Mouse (Mus musculus) embryonic facial prominence, embryonic 10.5 days (tissue): ENCODE measurements at regions not wholly inside any gene's neighbourhood (a gene's known extent, or its start where the extent isn't known, plus 50 kb on each side); places are given as distances from the start of the nearest gene placed in this dataset.

Source experiments
- DNase-seq: peaks from one replicate; pipeline ENCODE4 v3.0.0-alpha.2; 2017; ENCODE audit warnings: low spot score
- H3K27ac ChIP-seq: fragments of 300-500 bp; sonication (generic); replicated peaks from 2 replicates; pipeline ENCODE4 v1.5.1; 2016; ENCODE audit warnings: mild to moderate bottlenecking
- H3K27me3 ChIP-seq: fragments of 300-500 bp; sonication (generic); replicated peaks from 2 replicates; pipeline ENCODE4 v1.6.1; 2016; ENCODE audit warnings: low read depth, mild to moderate bottlenecking; ENCODE audit not compliant: poor library complexity, severe bottlenecking
- H3K36me3 ChIP-seq: fragments of 300-500 bp; sonication (generic); replicated peaks from 2 replicates; pipeline ENCODE4 v1.6.1; 2016; ENCODE audit warnings: mild to moderate bottlenecking, moderate library complexity
- H3K4me1 ChIP-seq: fragments of 300-500 bp; sonication (generic); 2 replicates; pipeline ENCODE4 v1.6.1; 2016
- H3K4me3 ChIP-seq: fragments of 300-500 bp; sonication (generic); 2 replicates; pipeline ENCODE4 v1.5.1; 2016; ENCODE audit warnings: mild to moderate bottlenecking, moderate library complexity
- H3K9me3 ChIP-seq: fragments of 300-500 bp; sonication (generic); 2 replicates; pipeline ENCODE4 v1.6.1; 2016; ENCODE audit warnings: mild to moderate bottlenecking
- WGBS: fragments of 180-500 bp; shearing (Covaris S2); methylation state at CpG from one replicate; pipeline ENCODE4 v1.1.7; 2016; 5-methylcytosine and 5-hydroxymethylcytosine counted together

GRCm38 (mm10) chr14:58786791-58787491 is 355.8 kb downstream of the 1700129C05Rik start:
- no peaks in the 10 kb centered on the region for H3K36me3 ChIP-seq
- H3K4me1 ChIP-seq = peaks cover 6% of the 10 kb centered on the region; the same call in 1 of the 2 replicates
- H3K9me3 ChIP-seq = no peaks in the 10 kb centered on the region
- no peak overlapping the region for H3K27ac ChIP-seq
- WGBS = 85% methylated on average over 4 of the region's 4 CpGs
- H3K27me3 ChIP-seq = no peaks in the 10 kb centered on the region
- H3K4me3 ChIP-seq = no peak overlapping the region
- peak; percentile 19 for DNase-seq

GRCm38 (mm10) chr14:58783201-58783600 is 359.5 kb downstream of the 1700129C05Rik start:
- peaks cover 6% of the 10 kb centered on the region; the same call in 1 of the 2 replicates for H3K4me1 ChIP-seq
- H3K27ac ChIP-seq = no peak overlapping the region
- H3K4me3 ChIP-seq = no peak overlapping the region
- no peaks in the 10 kb centered on the region for H3K36me3 ChIP-seq
- 73% methylated on average over 1 of the region's 1 CpGs for WGBS
- no peak for DNase-seq
- no peaks in the 10 kb centered on the region for H3K9me3 ChIP-seq
- no peaks in the 10 kb centered on the region for H3K27me3 ChIP-seq

GRCm38 (mm10) chr14:58780306-58780705 is 362.4 kb downstream of the 1700129C05Rik start:
- no peak for DNase-seq
- H3K36me3 ChIP-seq = no peaks in the 10 kb centered on the region
- H3K27ac ChIP-seq = no peak overlapping the region
- no peaks in the 10 kb centered on the region for H3K9me3 ChIP-seq
- no peak overlapping the region for H3K4me3 ChIP-seq
- no peaks in the 10 kb centered on the region for H3K27me3 ChIP-seq
- 90% methylated on average over 4 of the region's 4 CpGs for WGBS
- peaks cover 3% of the 10 kb centered on the region; the same call in 1 of the 2 replicates for H3K4me1 ChIP-seq

GRCm38 (mm10) chr14:58778675-58779074 is 364.0 kb downstream of the 1700129C05Rik start:
- H3K9me3 ChIP-seq = no peaks in the 10 kb centered on the region
- 79% methylated on average over 4 of the region's 4 CpGs for WGBS
- H3K4me1 ChIP-seq = peaks cover 3% of the 10 kb centered on the region; the same call in 1 of the 2 replicates
- H3K36me3 ChIP-seq = no peaks in the 10 kb centered on the region
- no peak overlapping the region for H3K4me3 ChIP-seq
- H3K27me3 ChIP-seq = no peaks in the 10 kb centered on the region
- DNase-seq = no peak
- H3K27ac ChIP-seq = no peak overlapping the region

GRCm38 (mm10) chr14:58761291-58761690 is 381.4 kb downstream of the 1700129C05Rik start:
- no peaks in the 10 kb centered on the region for H3K27me3 ChIP-seq
- no peak overlapping the region for H3K27ac ChIP-seq
- no peak overlapping the region for H3K4me3 ChIP-seq
- DNase-seq = no peak
- H3K36me3 ChIP-seq = no peaks in the 10 kb centered on the region
- no peaks in the 10 kb centered on the region for H3K4me1 ChIP-seq
- no peaks in the 10 kb centered on the region for H3K9me3 ChIP-seq
- WGBS = 91% methylated on average over 2 of the region's 2 CpGs

GRCm38 (mm10) chr14:58759759-58760158 is 382.9 kb downstream of the 1700129C05Rik start:
- 88% methylated on average over 4 of the region's 4 CpGs for WGBS
- DNase-seq = no peak

GRCm38 (mm10) chr14:58753781-58754180 is 388.9 kb downstream of the 1700129C05Rik start:
- Histone ChIP-seq H3K27ac (no peak overlapping the region), H3K4me1 (no peaks in the 10 kb centered on the region), H3K27me3 (no peaks in the 10 kb centered on the region), H3K9me3 (no peaks in the 10 kb centered on the region), H3K4me3 (no peak overlapping the region), H3K36me3 (no peaks in the 10 kb centered on the region)
- WGBS = 93% methylated on average over 7 of the region's 7 CpGs
- DNase-seq = no peak

More at GRCm38 (mm10) chr14:58759759-58760158, 382.9 kb downstream of the 1700129C05Rik start:
- Histone ChIP-seq H3K36me3 (no peaks in the 10 kb centered on the region), H3K4me1 (no peaks in the 10 kb centered on the region), H3K9me3 (no peaks in the 10 kb centered on the region), H3K4me3 (no peak overlapping the region), H3K27me3 (no peaks in the 10 kb centered on the region), H3K27ac (no peak overlapping the region)

- H3K27ac ChIP-seq = no peak overlapping the region
- no peaks in the 10 kb centered on the region for H3K27me3 ChIP-seq
- WGBS = 83% methylated on average over 1 of the region's 1 CpGs
- DNase-seq = no peak
- no peak overlapping the region for H3K4me3 ChIP-seq
- H3K36me3 ChIP-seq = no peaks in the 10 kb centered on the region
- no peaks in the 10 kb centered on the region for H3K9me3 ChIP-seq
- H3K4me1 ChIP-seq = no peaks in the 10 kb centered on the region
Observed at GRCm38 (mm10) chr14:58753136-58753535, 389.6 kb downstream of the 1700129C05Rik start.

- H3K36me3 ChIP-seq = no peaks in the 10 kb centered on the region
- H3K27ac ChIP-seq = no peak overlapping the region
- 71% methylated on average over 1 of the region's 1 CpGs for WGBS
- DNase-seq = no peak
- no peaks in the 10 kb centered on the region for H3K9me3 ChIP-seq
- H3K4me3 ChIP-seq = no peak overlapping the region
- 0 out of 2 replicates have a peak, but pooled peaks cover 3% of the 10 kb centered on the region for H3K4me1 ChIP-seq
- H3K27me3 ChIP-seq = no peaks in the 10 kb centered on the region
Observed at GRCm38 (mm10) chr14:58726418-58726817, 416.3 kb downstream of the 1700129C05Rik start.

- no peak overlapping the region for H3K4me3 ChIP-seq
- no peak overlapping the region for H3K27ac ChIP-seq
- no peaks in the 10 kb centered on the region for H3K36me3 ChIP-seq
- H3K27me3 ChIP-seq = no peaks in the 10 kb centered on the region
- H3K4me1 ChIP-seq = no peaks in the 10 kb centered on the region
- DNase-seq = no peak
- H3K9me3 ChIP-seq = no peaks in the 10 kb centered on the region
Observed at GRCm38 (mm10) chr14:58714856-58715255, 427.8 kb downstream of the 1700129C05Rik start.

- Histone ChIP-seq H3K4me3 (no peak overlapping the region), H3K4me1 (no peaks in the 10 kb centered on the region), H3K27me3 (no peaks in the 10 kb centered on the region), H3K9me3 (no peaks in the 10 kb centered on the region), H3K27ac (no peak overlapping the region), H3K36me3 (no peaks in the 10 kb centered on the region)
- no peak for DNase-seq
- WGBS = 84% methylated on average over 7 of the region's 7 CpGs
Observed at GRCm38 (mm10) chr14:58709861-58710260, 432.8 kb downstream of the 1700129C05Rik start.

- Histone ChIP-seq H3K36me3 (no peaks in the 10 kb centered on the region), H3K9me3 (no peaks in the 10 kb centered on the region), H3K4me1 (no peaks in the 10 kb centered on the region), H3K27me3 (no peaks in the 10 kb centered on the region), H3K4me3 (no peak overlapping the region), H3K27ac (no peak overlapping the region)
- DNase-seq = no peak
- WGBS = 94% methylated on average over 2 of the region's 2 CpGs
Observed at GRCm38 (mm10) chr14:58709281-58709680, 433.4 kb downstream of the 1700129C05Rik start.

- H3K36me3 ChIP-seq = no peaks in the 10 kb centered on the region
- no peaks in the 10 kb centered on the region for H3K9me3 ChIP-seq
- H3K27me3 ChIP-seq = no peaks in the 10 kb centered on the region
- DNase-seq = peak; percentile 62
- no peaks in the 10 kb centered on the region for H3K4me1 ChIP-seq
- no peak overlapping the region for H3K27ac ChIP-seq
- H3K4me3 ChIP-seq = no peak overlapping the region
- 47% methylated on average over 1 of the region's 1 CpGs for WGBS
Observed at GRCm38 (mm10) chr14:58701765-58702164, 440.9 kb downstream of the 1700129C05Rik start.
